Mouse (Mus musculus): ENCODE results near the gene Kctd5.

DNA sequence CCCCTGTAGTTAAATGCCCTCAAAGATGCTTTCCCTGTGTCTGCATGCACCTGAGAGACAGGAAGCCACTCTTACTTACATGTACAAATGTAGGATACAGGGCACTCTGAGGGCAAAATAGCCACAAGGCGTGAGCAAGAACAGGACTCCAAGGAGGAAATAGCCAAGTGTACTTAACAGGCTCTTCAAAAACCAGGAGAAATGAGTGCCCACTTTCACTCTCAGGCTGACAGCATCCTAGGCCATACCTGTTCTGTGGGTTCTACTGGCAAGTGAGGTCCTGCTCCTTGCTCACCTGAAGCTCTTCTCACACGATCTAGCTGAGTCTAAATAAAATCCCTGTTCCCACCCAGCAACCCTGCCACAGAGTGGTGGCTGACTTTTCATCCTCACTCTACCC, 3.8 kb upstream of the Kctd5 start:
- TF ChIP-seq CTCF (IDR thresholded peaks at IDR 0.05; ENCODE audit: low read depth, low read length) (no peak), POLR2A (IDR thresholded peaks at IDR 0.05; ENCODE audit: borderline replicate concordance, low read depth, low read length) (no peak)

All from bone marrow macrophage, adult 2 months (primary cell).